8 mouse cellular contexts compared by ENCODE assay signal in the genomic region with DNA sequence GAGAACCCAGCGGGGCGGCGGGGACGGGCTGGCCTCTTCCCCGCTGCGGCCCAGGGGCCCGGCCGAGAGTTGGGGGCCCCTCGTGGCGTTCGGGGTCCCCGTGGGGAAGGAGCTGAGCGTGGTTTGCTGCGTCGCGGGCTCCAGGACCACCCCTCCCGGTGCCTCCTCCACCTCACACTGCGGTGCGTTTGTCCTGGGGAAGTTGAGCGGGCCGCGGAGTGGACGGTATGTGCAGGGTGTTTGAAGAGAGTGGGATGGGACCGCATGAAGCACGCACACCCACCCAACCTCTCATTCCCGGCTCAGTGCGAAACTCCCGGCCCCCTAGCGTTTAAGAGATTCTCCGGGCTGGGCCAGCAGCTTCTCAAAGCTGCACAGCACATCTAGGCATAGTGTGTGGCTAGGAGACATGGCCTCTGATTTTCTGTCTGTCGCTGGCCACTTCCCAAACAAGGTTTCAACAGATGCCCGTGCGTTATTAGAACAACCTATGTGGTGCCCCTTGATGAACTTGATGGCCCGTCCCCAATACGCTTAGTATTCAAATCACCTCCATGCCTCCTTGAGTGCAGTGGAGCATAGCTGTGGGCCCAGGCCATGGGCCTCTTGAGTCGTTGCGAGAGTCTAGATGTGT. TPM values are rescaled to one million over a fixed set of nuclear protein-coding genes. Genes with fewer than 3 reads are reported as not detected.
DNase-seq lines count a peak whose midpoint lies in the region; ATAC-seq and TF ChIP-seq lines count a peak whose summit lies in the region.

No protein-coding gene starts in this region.

- DNase-seq in CD8-positive naive resting alpha-beta T cell, adult 2 months (ENCODE audit: low read depth in 2 of 2, low spot score in 2 of 2), result peak; percentile 30
- DNase-seq in brain, embryonic 14.5 days (ENCODE audit: low read depth), result peak; percentile 84
- peak; percentile 43 for DNase-seq in heart, postnatal 25 days (ENCODE audit: low spot score)
- peak; percentile 30 to 76 for DNase-seq in layer of hippocampus, adult 18-20 months (ENCODE audit: low spot score in 2 of 2)
- DNase-seq in lung, adult 18-20 months, result peak; percentile 69 to 76
- peak; percentile 46 to 54 for DNase-seq in thymus, adult 18-20 months

- peak overlapping the region; percentile 62 for H3K9ac ChIP-seq in forebrain, embryonic 15.5 days (replicated peaks)
- H3K9ac ChIP-seq in neural tube, embryonic 14.5 days (replicated peaks; ENCODE audit: low read depth, low read length), result peak overlapping the region; percentile 76

- H3K4me1 ChIP-seq in forebrain, embryonic 15.5 days, result peaks cover 24% of the 10 kb centered on the region
- H3K4me1 ChIP-seq in neural tube, embryonic 14.5 days (ENCODE audit: control insufficient read depth, insufficient read depth, low read length), result peaks cover 4% of the 10 kb centered on the region; the same call in 1 of the 2 replicates

- H3K27me3 ChIP-seq in forebrain, embryonic 15.5 days, result no peaks in the 10 kb centered on the region
- H3K27me3 ChIP-seq in neural tube, embryonic 14.5 days (ENCODE audit: control insufficient read depth, insufficient read depth, low read length), result no peaks in the 10 kb centered on the region

- H3K36me3 ChIP-seq in forebrain, embryonic 15.5 days, result no peaks in the 10 kb centered on the region
- H3K36me3 ChIP-seq in neural tube, embryonic 14.5 days (ENCODE audit: control insufficient read depth, insufficient read depth, low read length), result no peaks in the 10 kb centered on the region

- ATAC-seq in forebrain, embryonic 15.5 days (replicated peaks), result peak; percentile 80
- peak; percentile 85 for ATAC-seq in neural tube, embryonic 14.5 days (ENCODE audit: low read depth)

- peak overlapping the region; percentile 41 for H3K27ac ChIP-seq in forebrain, embryonic 15.5 days (replicated peaks)
- peak overlapping the region; percentile 34; the same call in 1 of the 2 replicates for H3K27ac ChIP-seq in neural tube, embryonic 14.5 days (ENCODE audit: low read depth, low read length)

- H3K4me2 ChIP-seq in forebrain, embryonic 15.5 days (replicated peaks), result peak overlapping the region; percentile 94
- H3K4me2 ChIP-seq in neural tube, embryonic 14.5 days (ENCODE audit: low read depth, low read length), result peak overlapping the region; percentile 95

- peak overlapping the region; percentile 67 for H3K4me3 ChIP-seq in forebrain, embryonic 15.5 days
- peak overlapping the region; percentile 77 for H3K4me3 ChIP-seq in neural tube, embryonic 14.5 days (ENCODE audit: low read depth, low read length)

- no peak for TF ChIP-seq POLR2A in brain, embryonic 14.5 days (IDR thresholded peaks at IDR 0.05; ENCODE audit: borderline replicate concordance, extremely low read depth, insufficient read depth, insufficient read length, poor library complexity, severe bottlenecking)

- WGBS in forebrain, embryonic 15.5 days, result 1% methylated on average over 32 of the region's 37 CpGs
- WGBS in neural tube, embryonic 14.5 days, result 3% methylated on average over 29 of the region's 37 CpGs

- no peaks in the 10 kb centered on the region for H3K9me3 ChIP-seq in forebrain, embryonic 15.5 days
- no peaks in the 10 kb centered on the region for H3K9me3 ChIP-seq in neural tube, embryonic 14.5 days (ENCODE audit: control insufficient read depth, low read length)

- intact Hi-C loops in heart, postnatal 25 days (cut with DNase I), result loop anchor here (1.0 to 5.0 kb wide), 6 partner anchors 33 to 388 kb away; no protein-coding TSS in a partner anchor

- peak; percentile 53; the same call in 1 of the 2 replicates for TF ChIP-seq CTCF in brain, embryonic 14.5 days (IDR thresholded peaks at IDR 0.05; ENCODE audit: borderline replicate concordance, extremely low read depth, insufficient read depth, insufficient read length)

RNA-seq across cellular contexts. Expression of gene Smco4, which starts 0.8 kb away (rescaled TPM):
- polyA plus RNA-seq in brain, embryonic 14.5 days (2012; rRNA removed), result 6.4 and 8.1 TPM in 2 replicates
- 1.6 TPM in 2 replicates for polyA plus RNA-seq in forebrain, embryonic 15.5 days (2015; fragmentation: Nextera tagmentation; extraction: Ambion mirVana)
- total RNA-seq in heart, postnatal 25 days (2021), result 10 to 100 TPM; 22.4 to 23.1 TPM
- total RNA-seq in layer of hippocampus, adult 18-20 months (2021), result 1 to 10 TPM; 6.4 to 7.5 TPM
- 1.6 TPM in 2 replicates for polyA plus RNA-seq in neural tube, embryonic 14.5 days (2014; fragmentation: Nextera tagmentation; extraction: Ambion mirVana)

Comparison
In these comparisons a context has a peak if more than half of its experiments do, and no peak if none do; other contexts are left out.
1. Peak in every context shown above with its lines: DNase-seq, ATAC-seq, H3K4me3 ChIP-seq and H3K27ac ChIP-seq.
2. DNase-seq: peak in every context shown above with its lines; median percentile 84 in brain, embryonic 14.5 days; 72 in lung, adult 18-20 months; 53 in layer of hippocampus, adult 18-20 months; 50 in thymus, adult 18-20 months; 43 in heart, postnatal 25 days; 30 in CD8-positive naive resting alpha-beta T cell, adult 2 months.